Mouse (Mus musculus) neutrophil, adult 5-6 weeks (primary cell): Measurements from ENCODE around the gene Adgrl2. TPM values are rescaled to one million over a fixed set of nuclear protein-coding genes. Genes with fewer than 3 reads are reported as not detected.
A peak's percentile ranks its signal among the peaks of the same experiment; 100 is the strongest.

Source experiments
- ATAC-seq: fragments of 151-379, 151-347 bp; 2 replicates; pipeline ENCODE4 v1.8.0; 2017; ENCODE audit warnings: mild to moderate bottlenecking, moderate TSS enrichment; ENCODE audit not compliant: insufficient number of reproducible peaks, poor library complexity, low FRiP score, severe bottlenecking; ENCODE audit errors: extremely low read depth
- total RNA-seq: library from RNA; stranded (forward); fragments of 200-1000 nt; gene quantifications from 2 replicates; pipeline ENCODE4 v1.2.3, GENCODE M21; 2017

Adgrl2 gene
- total RNA-seq, 1 experiment from 2014 or later = 0.81 TPM

GRCm38 (mm10) chr3:148981776-148982175, 8.6 kb downstream of the Adgrl2 start:
- no peak for ATAC-seq

DNA sequence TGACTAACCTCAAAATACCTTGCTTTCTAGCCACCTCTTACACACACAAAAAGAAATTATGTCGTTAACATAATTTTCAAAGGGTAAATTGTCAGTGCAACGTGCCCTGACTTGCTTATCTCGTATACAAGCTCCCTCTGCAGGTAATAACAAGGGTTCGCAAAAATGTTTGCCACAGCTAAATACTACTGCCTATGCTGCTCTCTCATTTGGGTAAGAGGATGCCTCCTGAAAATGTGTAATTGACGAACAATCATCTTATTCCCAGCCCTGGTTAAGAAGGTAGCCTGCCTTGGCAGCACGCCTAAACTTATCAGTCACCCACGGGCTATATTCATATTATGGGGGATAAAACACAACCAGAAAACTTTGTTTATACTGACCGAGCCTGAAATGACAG, 11.8 kb downstream of the Adgrl2 start:
- no peak for ATAC-seq

GRCm38 (mm10) chr3:148977838-148978237, 12.5 kb downstream of the Adgrl2 start:
- ATAC-seq = no peak

DNA sequence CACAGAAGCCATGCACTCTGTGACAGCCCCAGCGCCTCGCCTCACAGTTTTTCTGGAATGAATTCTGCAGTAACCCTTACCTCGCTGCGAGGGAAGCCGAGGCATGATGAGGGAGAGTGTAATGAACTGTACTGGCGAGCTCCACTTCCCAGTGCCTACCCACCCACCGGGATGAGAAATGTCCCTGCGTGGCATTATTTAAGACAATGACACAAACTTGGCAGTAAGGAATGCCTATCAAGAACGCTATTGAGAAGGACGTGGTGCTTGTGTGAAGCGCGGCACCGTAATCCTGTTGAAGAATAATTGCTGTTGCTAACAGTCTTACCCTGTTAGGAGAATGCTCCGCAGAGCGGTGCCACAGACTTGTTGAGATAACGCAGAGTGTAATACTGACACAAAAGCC, 13.2 kb downstream of the Adgrl2 start:
- ATAC-seq = no peak

- ATAC-seq = no peak
These were observed 18.3 kb downstream of the Adgrl2 start for GRCm38 (mm10) chr3:148971893-148972596.

DNA sequence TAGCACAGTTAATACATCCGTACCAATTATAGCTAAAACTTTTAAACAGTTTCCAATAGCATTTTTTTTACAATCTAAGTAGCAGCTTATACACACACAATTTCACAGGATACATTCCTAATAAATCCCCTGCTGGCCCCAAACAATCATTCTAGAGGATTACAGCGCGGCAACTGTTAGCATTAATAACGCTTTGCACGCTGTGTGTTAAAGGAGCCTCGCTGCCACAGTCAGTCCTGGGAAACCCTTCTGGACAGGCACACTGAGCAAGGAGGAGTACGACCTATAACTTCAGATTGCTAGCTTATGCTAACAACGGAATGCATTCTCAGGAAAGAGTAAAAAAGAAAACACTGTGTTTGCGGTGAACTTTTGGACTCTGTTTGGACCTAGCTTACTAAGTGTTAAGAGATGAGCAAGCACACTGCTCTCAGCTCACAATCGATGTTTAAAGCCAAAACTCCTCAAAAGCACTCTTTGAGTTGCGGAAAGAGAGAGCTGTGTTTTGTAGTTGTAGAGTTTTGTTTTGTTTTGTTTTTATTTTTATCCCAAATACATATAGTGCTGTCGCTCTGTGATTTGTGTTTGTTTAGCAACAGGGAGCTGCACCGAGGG, 25.3 kb downstream of the Adgrl2 start:
- ATAC-seq = no peak

GRCm38 (mm10) chr3:148963381-148964044, 26.8 kb downstream of the Adgrl2 start:
- no peak for ATAC-seq

DNA sequence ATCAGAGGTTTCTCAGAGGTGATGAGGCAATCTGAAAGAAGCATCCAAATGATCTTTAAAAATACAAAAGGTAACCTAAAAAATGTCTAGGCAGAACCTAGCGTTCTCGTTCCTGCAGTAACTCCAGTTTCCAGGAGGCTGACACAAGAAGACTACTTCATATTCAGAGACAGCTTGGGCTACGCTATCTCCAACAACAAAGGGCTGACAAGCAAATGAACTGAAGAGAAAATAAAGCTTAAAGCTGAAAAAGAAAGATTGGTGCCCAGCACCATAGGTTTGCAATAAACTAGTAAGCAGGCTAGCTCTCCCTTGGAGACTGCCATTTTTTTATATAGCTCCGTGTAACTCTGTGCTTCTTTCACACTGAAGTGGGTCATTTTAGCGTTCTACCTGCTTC, 28.7 kb downstream of the Adgrl2 start:
- no peak for ATAC-seq

GRCm38 (mm10) chr3:148960751-148961289, 29.5 kb downstream of the Adgrl2 start:
- ATAC-seq = no peak

GRCm38 (mm10) chr3:148960215-148960614, 30.1 kb downstream of the Adgrl2 start:
- no peak for ATAC-seq

GRCm38 (mm10) chr3:148959327-148960025, 30.9 kb downstream of the Adgrl2 start:
- peak; percentile 44; the same call in 1 of the 2 replicates for ATAC-seq

DNA sequence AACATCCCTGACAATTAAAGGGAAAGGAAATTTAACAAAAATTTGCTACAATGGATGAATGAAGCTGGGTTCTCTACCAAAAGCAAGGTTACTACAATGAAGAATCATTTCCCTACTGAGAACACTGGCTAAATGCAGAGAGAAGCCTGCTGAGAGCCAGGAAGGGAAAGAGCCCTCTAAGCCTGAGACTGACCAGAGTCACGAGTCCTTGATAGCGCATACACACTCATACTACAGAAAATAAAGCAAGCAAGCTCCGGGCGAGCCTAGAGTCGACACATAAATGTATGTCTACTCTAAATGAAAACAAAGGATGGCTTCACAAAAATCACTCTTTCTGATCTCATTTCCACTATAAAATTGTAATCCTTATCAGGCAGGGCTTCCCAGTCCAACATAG, 31.6 kb downstream of the Adgrl2 start:
- ATAC-seq = no peak

DNA sequence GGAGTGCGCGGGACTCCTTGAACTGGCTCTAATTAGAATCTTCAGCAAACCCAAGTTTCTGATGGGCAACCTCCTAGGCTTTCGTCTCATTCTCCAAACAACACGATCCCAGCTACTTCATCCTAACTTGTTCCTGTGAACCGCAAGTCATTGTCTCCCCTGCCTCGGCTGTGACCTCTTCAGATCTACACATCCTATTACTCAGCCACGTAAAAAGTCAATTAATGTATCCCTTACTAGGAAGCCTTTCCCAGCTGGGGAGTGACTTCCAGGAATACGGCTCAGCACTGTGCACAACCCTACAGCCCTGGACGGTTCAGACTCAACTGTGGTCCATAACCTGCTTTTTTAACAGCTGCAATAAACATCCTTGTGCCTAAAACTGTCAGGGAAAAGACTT, 32.2 kb downstream of the Adgrl2 start:
- no peak for ATAC-seq

GRCm38 (mm10) chr3:148956887-148957286, 33.5 kb downstream of the Adgrl2 start:
- no peak for ATAC-seq

- ATAC-seq = no peak
These were observed 40.6 kb downstream of the Adgrl2 start for GRCm38 (mm10) chr3:148949796-148950195.

DNA sequence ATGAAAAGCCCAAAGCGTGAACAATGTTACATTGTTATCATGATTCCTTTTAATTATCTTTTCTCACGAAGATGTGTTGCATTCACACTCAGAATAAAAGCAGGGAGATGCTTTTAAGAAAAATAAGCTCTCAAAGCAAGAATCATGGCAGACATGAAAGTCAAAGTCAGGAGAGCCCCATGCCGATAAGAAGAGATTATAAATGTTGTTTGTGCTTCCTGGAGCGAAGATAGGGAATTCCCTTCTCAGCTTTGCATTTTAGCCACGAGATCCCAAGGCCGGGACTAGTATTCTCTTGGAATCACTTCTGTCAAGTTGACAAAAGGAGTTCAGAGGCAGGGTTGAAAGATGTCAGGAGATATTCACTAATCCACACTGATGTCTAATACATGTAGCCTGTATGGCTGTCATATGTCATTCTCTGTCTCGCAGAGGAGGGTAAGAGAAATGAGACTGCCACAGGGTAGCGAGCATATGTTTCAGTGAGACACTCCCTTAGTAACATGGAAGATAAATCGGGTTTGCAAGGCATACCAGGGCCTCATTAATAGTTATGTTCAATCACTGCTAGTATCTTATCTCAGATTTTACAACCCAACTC, 42.5 kb downstream of the Adgrl2 start:
- ATAC-seq = no peak

DNA sequence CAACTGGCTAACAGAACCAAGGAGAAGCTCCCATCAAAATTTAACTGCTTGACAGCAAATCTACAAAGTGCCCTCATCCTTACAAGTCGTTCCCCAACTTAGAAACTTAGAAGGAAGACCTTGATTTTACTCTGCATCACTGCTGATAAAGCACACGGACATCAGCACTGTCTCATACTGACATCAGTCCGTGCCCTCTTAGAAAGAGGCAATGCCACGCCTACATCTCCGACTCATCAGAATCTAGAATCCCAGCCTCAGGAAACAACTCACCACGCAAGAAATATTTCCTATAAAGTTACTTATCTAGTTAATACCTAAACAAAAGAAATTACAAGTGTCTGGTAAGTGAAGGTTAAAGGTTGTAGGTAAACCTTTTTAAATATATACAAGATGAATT, 43.1 kb downstream of the Adgrl2 start:
- no peak for ATAC-seq

DNA sequence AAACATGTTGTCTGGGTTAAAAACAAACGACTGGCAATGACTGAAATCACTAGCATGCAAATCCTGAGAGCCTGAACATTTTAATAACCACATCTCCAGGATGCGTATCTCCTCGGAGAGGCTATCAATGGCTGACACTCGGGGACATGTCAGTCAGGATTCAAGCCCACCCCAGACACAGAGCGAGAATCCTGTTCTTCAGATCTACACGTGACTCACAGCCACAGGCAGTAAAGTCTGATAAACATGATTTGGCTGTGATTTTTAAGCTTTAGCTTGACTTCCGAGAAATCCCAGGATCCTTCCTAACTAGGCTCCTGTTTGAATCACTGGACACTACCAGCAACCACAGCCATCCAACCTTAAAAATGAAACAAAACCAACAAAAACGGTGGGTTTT, 44.8 kb downstream of the Adgrl2 start:
- ATAC-seq = no peak

- ATAC-seq = no peak
These were observed 50.9 kb downstream of the Adgrl2 start for GRCm38 (mm10) chr3:148939457-148939856.
